Mouse (Mus musculus): ENCODE data around the gene Hs3st5.

Hs3st5 gene

GRCm38 (mm10) chr10:36506727-36507555, at the start of gene Hs3st5:
Gene Hs3st5, plus strand, starts transcription at chr10:36506814.
- no peak for DNase-seq (ENCODE audit: low read depth, low spot score)

- DNase-seq (ENCODE audit: low read depth, low spot score) = no peak
Observed at GRCm38 (mm10) chr10:36468664-36469063, 38.0 kb upstream of the Hs3st5 start.

GRCm38 (mm10) chr10:36471135-36471534, 35.5 kb upstream of the Hs3st5 start:
- no peak for DNase-seq (ENCODE audit: low read depth, low spot score)

GRCm38 (mm10) chr10:36474834-36475233, 31.8 kb upstream of the Hs3st5 start:
- DNase-seq (ENCODE audit: low read depth, low spot score) = no peak

GRCm38 (mm10) chr10:36477543-36477942, 29.1 kb upstream of the Hs3st5 start:
- DNase-seq (ENCODE audit: low read depth, low spot score) = no peak

GRCm38 (mm10) chr10:36483362-36483761, 23.3 kb upstream of the Hs3st5 start:
- no peak for DNase-seq (ENCODE audit: low read depth, low spot score)

- DNase-seq (ENCODE audit: low read depth, low spot score) = no peak
Observed at GRCm38 (mm10) chr10:36484011-36484410, 22.6 kb upstream of the Hs3st5 start.

GRCm38 (mm10) chr10:36484728-36485300, 21.8 kb upstream of the Hs3st5 start:
- DNase-seq (ENCODE audit: low read depth, low spot score) = no peak

GRCm38 (mm10) chr10:36493566-36493965, 13.0 kb upstream of the Hs3st5 start:
- DNase-seq (ENCODE audit: low read depth, low spot score) = no peak

GRCm38 (mm10) chr10:36499713-36500112, 6.9 kb upstream of the Hs3st5 start:
- DNase-seq (ENCODE audit: low read depth, low spot score) = no peak

- no peak for DNase-seq (ENCODE audit: low read depth, low spot score)
Observed at GRCm38 (mm10) chr10:36506033-36506726, 434 bp upstream of the Hs3st5 start.

GRCm38 (mm10) chr10:36507556-36507870, 899 bp downstream of the Hs3st5 start:
- DNase-seq (ENCODE audit: low read depth, low spot score) = no peak

GRCm38 (mm10) chr10:36507991-36508546, 1.5 kb downstream of the Hs3st5 start:
- no peak for DNase-seq (ENCODE audit: low read depth, low spot score)

- DNase-seq (ENCODE audit: low read depth, low spot score) = no peak
Observed at GRCm38 (mm10) chr10:36509477-36509876, 2.9 kb downstream of the Hs3st5 start.

- DNase-seq (ENCODE audit: low read depth, low spot score) = no peak
Observed at GRCm38 (mm10) chr10:36523881-36524280, 17.3 kb downstream of the Hs3st5 start.

GRCm38 (mm10) chr10:36533633-36534335, 27.2 kb downstream of the Hs3st5 start:
- no peak for DNase-seq (ENCODE audit: low read depth, low spot score)

GRCm38 (mm10) chr10:36546622-36547021, 40.0 kb downstream of the Hs3st5 start:
- peak; percentile 20 for DNase-seq (ENCODE audit: low read depth, low spot score)

GRCm38 (mm10) chr10:36547713-36548112, 41.1 kb downstream of the Hs3st5 start:
- peak; percentile 42 for DNase-seq (ENCODE audit: low read depth, low spot score)

GRCm38 (mm10) chr10:36554057-36554456, 47.4 kb downstream of the Hs3st5 start:
- no peak for DNase-seq (ENCODE audit: low read depth, low spot score)

- DNase-seq (ENCODE audit: low read depth, low spot score) = no peak
Observed at GRCm38 (mm10) chr10:36554941-36555888, 48.6 kb downstream of the Hs3st5 start.

- no peak for DNase-seq (ENCODE audit: low read depth, low spot score)
Observed at GRCm38 (mm10) chr10:36556128-36556527, 49.5 kb downstream of the Hs3st5 start.

All from WW6 (cell line).